Mouse (Mus musculus) intestine, postnatal 0 days (tissue): ENCODE data around the gene Vav2. TPM values are rescaled to one million over a fixed set of nuclear protein-coding genes. Genes with fewer than 3 reads are reported as not detected.

Experiments used
- ATAC-seq: fragments of 200-750 bp; cut with Nextera tagmentation; 2 replicates; pipeline ENCODE4 v1.8.0; 2017; ENCODE audit warnings: mild to moderate bottlenecking, moderate TSS enrichment, moderate library complexity
- H3K27ac ChIP-seq: fragments of 300-500 bp; sonication (generic); 2 replicates; pipeline ENCODE4 v1.5.1; 2014; ENCODE audit warnings: mild to moderate bottlenecking, low read depth, low read length, moderate library complexity
- H3K27me3 ChIP-seq: fragments of 300-500 bp; sonication (generic); replicated peaks from 2 replicates; pipeline ENCODE4 v1.6.1; 2014; ENCODE audit warnings: low read length, mixed read lengths; ENCODE audit not compliant: control insufficient read depth, insufficient read depth
- H3K36me3 ChIP-seq: fragments of 300-500 bp; sonication (generic); 2 replicates; pipeline ENCODE4 v1.6.1; 2014; ENCODE audit warnings: mild to moderate bottlenecking, moderate library complexity; ENCODE audit not compliant: control insufficient read depth, insufficient read depth
- H3K4me1 ChIP-seq: fragments of 300-500 bp; sonication (generic); replicated peaks from 2 replicates; pipeline ENCODE4 v1.6.1; 2014; ENCODE audit warnings: antibody characterized with exemption, low read length, mixed read lengths; ENCODE audit not compliant: control insufficient read depth, insufficient read depth
- H3K4me2 ChIP-seq: fragments of 300-500 bp; sonication (generic); replicated peaks from 2 replicates; pipeline ENCODE4 v1.6.1; 2014; ENCODE audit warnings: low read depth, mild to moderate bottlenecking, moderate library complexity
- H3K4me3 ChIP-seq: fragments of 300-500 bp; sonication (generic); 2 replicates; pipeline ENCODE4 v1.5.1; 2014; ENCODE audit warnings: low read depth, low read length
- H3K9ac ChIP-seq: fragments of 300-500 bp; sonication (generic); 2 replicates; pipeline ENCODE4 v1.6.1; 2014; ENCODE audit warnings: mild to moderate bottlenecking, low read depth, low read length
- H3K9me3 ChIP-seq: fragments of 300-500 bp; sonication (generic); 2 replicates; pipeline ENCODE4 v1.6.1; 2016; ENCODE audit warnings: mixed run types; ENCODE audit not compliant: control insufficient read depth
- CTCF ChIP-seq: sonication (generic); IDR thresholded peaks from 2 replicates; pipeline ENCODE4 v1.5.1; 2016; ENCODE audit warnings: low read depth, mild to moderate bottlenecking, control low read depth, antibody characterized with exemption, moderate library complexity
- WGBS: fragments of 180-500 bp; shearing (Covaris S2); extraction: QIAGEN DNeasy Blood & Tissue Kit; methylation state at CpG from one replicate; pipeline ENCODE4 v1.1.7; 2014; 5-methylcytosine and 5-hydroxymethylcytosine counted together
- polyA plus RNA-seq: library from polyadenylated mRNA; unstranded; fragments of >200 nt; fragmentation: Nextera tagmentation; extraction: Ambion mirVana; gene quantifications from 2 replicates; pipeline ENCODE4 v1.2.1, GENCODE M21; 2015

The Vav2 gene
- polyA plus RNA-seq, 1 experiment from 2014 or later: 5.4 TPM

- H3K27me3 ChIP-seq: no peaks in the 10 kb centered on the region
- no peak overlapping the region for H3K4me2 ChIP-seq
- no peak for ATAC-seq
- H3K4me3 ChIP-seq: no peak overlapping the region
- WGBS: 92% methylated on average over 7 of the region's 7 CpGs
- no peak overlapping the region for H3K27ac ChIP-seq
- no peaks in the 10 kb centered on the region for H3K36me3 ChIP-seq
- no peaks in the 10 kb centered on the region for H3K4me1 ChIP-seq
- TF ChIP-seq CTCF: no peak
- no peak overlapping the region for H3K9ac ChIP-seq
- no peaks in the 10 kb centered on the region for H3K9me3 ChIP-seq
Measured at GRCm38 (mm10) chr2:27430621-27431020, 3.8 kb upstream of the Vav2 start.

- Histone ChIP-seq H3K36me3 (no peaks in the 10 kb centered on the region), H3K9ac (no peak overlapping the region), H3K4me3 (no peak overlapping the region), H3K27ac (no peak overlapping the region), H3K27me3 (no peaks in the 10 kb centered on the region), H3K4me2 (no peak overlapping the region), H3K4me1 (no peaks in the 10 kb centered on the region), H3K9me3 (no peaks in the 10 kb centered on the region)
- whole genome bisulfite sequencing: under 1% methylated on average over 4 of the region's 4 CpGs
- ATAC-seq: no peak
- peak; percentile 99 for TF ChIP-seq CTCF
Measured at GRCm38 (mm10) chr2:27428071-27428470, 1.2 kb upstream of the Vav2 start.

- peak; percentile 64 for ATAC-seq
- H3K27ac ChIP-seq: peak overlapping the region; percentile 90
- no peaks in the 10 kb centered on the region for H3K4me1 ChIP-seq
- peak overlapping the region; percentile 99 for H3K4me2 ChIP-seq
- no peaks in the 10 kb centered on the region for H3K27me3 ChIP-seq
- no peaks in the 10 kb centered on the region for H3K36me3 ChIP-seq
- WGBS: under 1% methylated on average over 57 of the region's 64 CpGs
- TF ChIP-seq CTCF: no peak
- H3K9ac ChIP-seq: peak overlapping the region; percentile 77
- H3K9me3 ChIP-seq: no peaks in the 10 kb centered on the region
- peak overlapping the region; percentile 83 for H3K4me3 ChIP-seq
Measured at GRCm38 (mm10) chr2:27426406-27426854, 403 bp downstream of the Vav2 start.

GRCm38 (mm10) chr2:27425751-27426405 lies 955 bp downstream of the Vav2 start:
- Histone ChIP-seq H3K27ac (peak overlapping the region; percentile 90), H3K9ac (peak overlapping the region; percentile 77), H3K4me1 (no peaks in the 10 kb centered on the region), H3K4me3 (peak overlapping the region; percentile 83), H3K27me3 (no peaks in the 10 kb centered on the region), H3K9me3 (no peaks in the 10 kb centered on the region), H3K4me2 (peak overlapping the region; percentile 99), H3K36me3 (no peaks in the 10 kb centered on the region)
- ATAC-seq: peak; percentile 3; the same call in 1 of the 2 replicates
- no peak for TF ChIP-seq CTCF
- under 1% methylated on average over 56 of the region's 60 CpGs for WGBS

GRCm38 (mm10) chr2:27425161-27425611 lies 1.6 kb downstream of the Vav2 start:
- peak overlapping the region; percentile 77 for H3K9ac ChIP-seq
- WGBS: 7% methylated on average over 20 of the region's 20 CpGs
- no peak for TF ChIP-seq CTCF
- H3K27ac ChIP-seq: no peak overlapping the region
- H3K4me3 ChIP-seq: peak overlapping the region; percentile 83
- no peaks in the 10 kb centered on the region for H3K27me3 ChIP-seq
- peak overlapping the region; percentile 99 for H3K4me2 ChIP-seq
- no peaks in the 10 kb centered on the region for H3K36me3 ChIP-seq
- H3K9me3 ChIP-seq: no peaks in the 10 kb centered on the region
- no peak for ATAC-seq
- H3K4me1 ChIP-seq: no peaks in the 10 kb centered on the region

- no peak overlapping the region for H3K9ac ChIP-seq
- no peaks in the 10 kb centered on the region for H3K9me3 ChIP-seq
- WGBS: 66% methylated on average over 7 of the region's 7 CpGs
- no peak for TF ChIP-seq CTCF
- ATAC-seq: no peak
- H3K27me3 ChIP-seq: no peaks in the 10 kb centered on the region
- H3K27ac ChIP-seq: no peak overlapping the region
- H3K4me3 ChIP-seq: no peak overlapping the region
- H3K36me3 ChIP-seq: no peaks in the 10 kb centered on the region
- 0 out of 2 replicates have a peak, but pooled peaks cover 4% of the 10 kb centered on the region for H3K4me1 ChIP-seq
- H3K4me2 ChIP-seq: no peak overlapping the region
Measured at GRCm38 (mm10) chr2:27423596-27423995, 3.2 kb downstream of the Vav2 start.
